Mouse (Mus musculus) right cerebral cortex, adult 2 months (tissue): ENCODE measurements at regions not wholly inside any gene's neighbourhood (a gene's known extent, or its start where the extent isn't known, plus 50 kb on each side); places are given as distances from the start of the nearest gene placed in this dataset.
A peak's percentile ranks its signal among the peaks of the same experiment; 100 is the strongest.

ENCODE experiments used
- DNase-seq, 2 experiments: peaks; one replicate each; pipeline ENCODE4 v3.0.0; 2021 to 2022; ENCODE audit warnings: low spot score in 2 of 2

DNA sequence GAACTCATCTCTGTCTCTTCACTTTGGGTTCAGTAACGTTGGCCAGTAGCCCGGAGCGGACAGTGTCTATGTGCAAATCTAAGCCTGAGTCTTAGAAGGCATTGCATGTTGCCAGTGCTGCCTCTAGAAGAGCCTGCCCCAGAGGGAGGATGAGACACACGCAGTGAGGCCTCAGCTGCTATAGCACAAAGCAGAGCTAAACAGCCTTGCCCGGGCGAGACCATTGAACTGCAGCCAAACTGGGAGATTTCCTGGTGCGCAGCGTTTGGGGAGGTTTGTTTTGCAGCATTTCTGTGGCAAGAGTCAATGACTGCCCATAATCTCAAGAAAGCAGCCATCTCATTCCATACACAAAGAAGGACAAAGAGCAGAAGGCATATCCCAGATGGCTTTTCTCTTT lies 164.0 kb downstream of the 3100002H09Rik start:
- DNase-seq, result no peak

DNA sequence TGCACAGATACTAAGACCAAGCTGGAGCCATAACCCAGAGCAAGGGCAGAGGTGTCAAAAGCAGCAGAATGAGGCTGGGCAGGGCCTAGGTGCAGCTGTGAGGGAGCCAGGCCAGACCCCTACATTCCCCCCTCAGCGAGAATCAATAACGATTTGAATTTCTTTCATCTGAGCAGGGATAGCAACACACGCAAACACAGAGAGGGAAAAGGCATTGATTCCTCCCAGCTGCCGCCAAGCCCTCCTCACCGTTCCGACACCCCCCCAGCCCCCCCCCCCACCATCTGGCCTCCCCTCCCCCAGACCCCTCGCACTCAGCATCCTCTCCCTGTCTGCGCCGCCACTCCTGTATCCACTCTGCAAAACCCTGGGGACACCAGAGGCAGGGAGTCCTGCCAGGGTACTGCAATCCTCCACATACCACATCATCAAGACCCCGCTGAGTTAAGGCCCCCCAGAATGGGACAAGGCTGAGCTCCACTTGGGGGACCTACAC lies 166.9 kb downstream of the 3100002H09Rik start:
- DNase-seq, result no peak

DNA sequence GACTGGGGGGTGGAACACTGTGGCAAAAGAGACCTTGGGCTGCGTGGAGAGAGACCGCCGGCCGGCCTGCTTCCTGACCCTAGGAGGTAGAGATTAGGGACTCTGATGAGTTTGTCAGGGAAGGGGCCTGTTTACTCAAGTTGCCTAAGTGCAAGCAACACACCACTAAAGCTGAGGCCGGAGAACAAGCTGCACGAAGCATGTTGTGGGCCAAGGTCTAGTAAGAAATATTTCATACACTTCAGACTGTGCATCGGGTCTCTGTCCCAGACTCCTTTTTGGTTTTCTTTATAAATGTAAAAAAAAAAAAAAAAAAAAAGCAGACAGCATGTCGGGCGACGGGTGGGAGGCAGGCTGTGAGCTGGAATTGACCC lies 167.5 kb downstream of the 3100002H09Rik start:
- DNase-seq, result no peak

DNA sequence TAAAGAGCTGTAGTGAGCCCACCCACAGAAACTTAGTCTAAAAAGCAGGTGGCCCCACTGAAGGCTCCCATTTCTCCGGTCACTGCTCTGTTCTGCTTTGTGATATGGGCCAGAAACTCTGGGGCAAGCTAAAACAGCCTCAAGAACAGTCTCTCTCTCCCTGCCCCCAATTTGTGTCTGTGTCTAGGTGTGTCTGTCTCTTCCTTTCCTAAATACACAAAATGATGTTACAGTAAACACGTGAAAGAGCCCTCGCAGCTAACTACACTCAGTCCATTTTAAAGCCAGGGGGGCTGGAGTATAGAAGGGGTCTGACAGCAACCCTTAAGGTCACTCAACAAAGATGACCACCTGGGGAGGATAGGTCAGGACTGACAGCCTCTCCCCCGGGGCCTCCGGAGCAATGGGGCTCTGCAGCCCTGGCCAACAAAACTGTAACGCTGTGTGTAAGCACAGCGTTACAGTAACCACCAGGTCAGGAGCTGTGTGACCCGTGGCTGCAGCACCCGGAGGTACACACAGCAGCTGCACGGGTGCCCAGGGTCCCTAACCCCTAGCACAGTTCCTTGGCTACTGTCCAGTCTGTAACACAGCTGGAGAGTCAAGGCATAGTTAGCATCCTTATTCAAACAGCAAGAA lies 168.0 kb downstream of the 3100002H09Rik start:
- DNase-seq, result no peak

DNA sequence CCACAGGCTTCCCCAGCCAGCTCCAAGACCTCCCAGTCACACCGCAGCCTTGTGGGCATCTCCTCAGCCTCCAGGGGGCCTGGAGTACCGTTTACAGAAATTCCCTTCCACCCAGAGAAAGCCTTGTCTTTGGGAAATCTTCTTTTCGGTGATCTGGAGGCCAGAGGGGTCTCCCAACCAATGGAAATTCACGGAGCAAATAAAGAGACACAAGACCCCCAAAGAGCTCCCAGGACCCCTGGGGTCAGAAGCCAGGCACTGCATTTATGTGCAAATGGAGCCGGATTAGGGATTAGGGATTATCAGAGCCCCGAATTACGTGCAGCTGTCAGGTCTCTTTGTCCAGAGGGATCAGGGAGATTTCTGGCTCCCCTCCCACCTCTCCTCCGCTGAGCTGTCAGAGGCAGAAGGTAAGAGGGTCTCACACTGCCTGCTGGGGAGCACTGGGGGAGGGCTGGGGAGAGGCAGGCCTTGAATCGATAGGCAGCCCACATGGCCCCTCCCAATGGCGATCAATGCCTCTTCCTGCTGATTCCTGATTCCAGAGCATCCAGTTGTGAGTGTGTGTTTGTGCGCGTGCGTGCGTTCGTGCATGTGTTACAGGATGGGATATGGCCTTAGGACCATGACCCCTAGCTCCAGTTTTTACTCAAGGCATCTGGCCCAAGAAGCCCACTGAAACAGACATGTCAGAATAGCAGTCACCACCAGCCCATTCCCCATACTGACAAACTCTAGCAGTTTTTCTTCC lies 168.7 kb downstream of the 3100002H09Rik start:
- no peak for DNase-seq

DNA sequence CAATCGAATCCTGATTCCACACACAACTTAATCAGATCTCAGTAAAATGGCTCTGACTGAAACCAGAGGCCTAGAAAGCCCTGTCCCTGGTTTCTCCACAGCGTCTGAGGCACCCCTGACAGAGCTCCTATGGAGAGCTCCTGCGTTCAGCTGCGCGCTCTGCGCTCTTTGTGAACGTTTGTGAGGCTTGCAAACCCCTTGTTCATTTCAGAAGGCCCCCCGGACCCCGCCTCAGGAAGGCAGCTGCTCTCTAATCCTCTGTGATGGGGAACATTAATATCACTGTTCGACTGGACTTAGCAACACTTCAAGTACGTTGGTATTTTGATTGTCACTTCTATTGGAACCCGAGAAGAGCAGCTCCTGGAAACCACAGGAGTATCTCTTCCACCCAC lies 175.6 kb downstream of the 3100002H09Rik start:
- DNase-seq, result no peak

DNA sequence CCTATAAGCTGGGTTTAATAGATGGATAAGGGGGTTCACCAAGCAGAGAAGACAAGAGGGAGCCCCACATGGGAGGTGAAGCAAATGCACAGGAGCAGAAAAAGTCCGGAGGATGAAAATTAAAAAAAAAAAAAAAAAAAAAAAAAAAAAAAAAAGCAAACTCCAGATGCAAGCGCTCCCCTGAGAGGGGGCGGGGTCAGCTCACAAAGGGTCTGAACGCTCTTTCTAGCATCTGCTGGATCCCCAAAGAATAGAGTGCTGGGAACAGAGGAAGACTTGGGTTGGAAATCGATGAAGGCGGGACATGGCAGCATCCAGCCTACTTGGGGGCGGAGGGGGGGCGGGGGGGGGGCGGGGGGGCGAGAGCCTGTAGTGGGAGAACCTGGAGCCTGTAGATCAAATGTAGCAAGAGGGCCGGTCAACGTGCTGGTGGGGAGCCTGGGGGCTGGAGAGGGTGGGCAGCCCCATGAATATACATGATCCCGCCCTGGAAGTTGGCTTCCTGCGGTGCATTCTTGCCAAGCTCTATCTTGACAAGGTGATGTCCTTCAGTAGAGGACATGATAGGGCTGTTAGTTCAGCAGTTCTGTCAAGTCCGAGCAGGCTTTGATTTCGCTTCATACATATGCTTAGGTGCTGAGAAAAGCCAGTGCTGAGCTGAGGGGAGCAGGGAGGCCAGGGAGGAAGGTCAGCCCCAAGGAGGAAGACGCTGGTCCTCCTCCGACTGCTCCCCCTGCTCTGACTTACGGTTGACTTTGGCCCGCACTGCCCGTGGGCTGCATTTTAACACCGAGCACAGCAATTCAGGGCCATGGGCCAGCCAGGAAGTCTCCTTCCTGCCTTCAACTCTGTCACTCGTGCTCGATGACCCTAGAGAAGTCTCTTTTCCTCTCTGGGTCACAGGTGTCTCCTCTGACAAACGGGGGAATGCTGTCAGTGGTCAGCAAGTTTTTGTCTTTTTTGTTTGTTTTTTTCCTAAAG lies 176.3 kb downstream of the 3100002H09Rik start:
- no peak for DNase-seq

DNA sequence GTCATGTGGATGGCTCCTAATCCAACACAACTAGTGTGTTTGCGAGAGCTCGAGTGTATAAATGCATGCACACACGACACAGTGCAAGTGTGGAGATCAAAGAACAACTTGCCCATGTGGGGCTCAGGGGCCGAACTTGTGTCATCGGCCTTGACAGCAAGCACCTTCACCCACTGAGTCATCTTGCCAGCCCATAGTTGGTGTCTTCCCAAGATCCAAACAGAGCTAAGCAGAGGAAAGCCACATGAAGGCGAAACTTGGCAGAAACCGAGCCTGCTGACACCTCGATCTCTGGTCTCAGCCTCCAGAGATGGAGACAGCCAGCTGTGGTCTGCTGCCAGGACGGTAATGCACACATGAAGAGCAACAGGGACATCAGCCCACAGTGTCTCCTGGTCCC lies 177.1 kb downstream of the 3100002H09Rik start:
- no peak for DNase-seq

DNA sequence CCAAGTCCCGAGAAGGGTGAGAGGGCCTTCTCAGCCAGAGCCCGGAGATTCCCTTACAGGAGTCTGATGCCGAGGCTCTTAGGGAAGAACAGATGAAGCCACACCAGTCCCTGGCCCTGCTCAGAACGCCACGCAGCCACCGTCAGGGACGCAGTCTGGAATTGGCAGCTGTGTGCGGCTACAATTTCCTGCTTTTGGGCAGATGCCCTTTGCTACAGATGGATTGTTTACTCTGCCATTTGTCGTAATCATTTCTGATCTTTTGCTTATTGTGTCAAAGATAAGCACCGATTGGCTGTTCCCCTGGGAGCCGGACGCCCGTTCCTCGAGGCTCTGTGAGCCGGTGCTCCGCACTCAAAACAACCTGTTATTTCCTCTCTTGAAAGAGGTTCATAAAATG lies 179.4 kb downstream of the 3100002H09Rik start:
- no peak for DNase-seq

DNA sequence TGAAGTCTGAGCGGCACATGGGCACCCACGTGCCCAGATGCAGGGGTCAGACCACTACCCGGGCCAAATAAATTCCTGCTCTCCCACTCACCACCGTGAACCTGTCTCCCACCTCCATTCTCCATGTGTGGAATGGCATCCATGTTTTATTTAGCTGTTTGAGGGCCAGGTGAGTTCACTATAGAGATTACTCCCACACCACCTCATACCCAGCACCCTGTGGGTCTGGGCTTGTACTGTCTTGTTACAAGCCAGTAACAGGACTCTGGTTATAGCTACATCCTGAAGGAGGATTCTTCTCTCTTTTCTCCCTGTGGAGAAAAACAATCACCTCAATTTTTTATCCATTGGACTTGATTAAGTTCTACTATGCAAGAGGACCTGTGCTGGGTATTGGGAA lies 181.8 kb downstream of the 3100002H09Rik start:
- no peak for DNase-seq

DNA sequence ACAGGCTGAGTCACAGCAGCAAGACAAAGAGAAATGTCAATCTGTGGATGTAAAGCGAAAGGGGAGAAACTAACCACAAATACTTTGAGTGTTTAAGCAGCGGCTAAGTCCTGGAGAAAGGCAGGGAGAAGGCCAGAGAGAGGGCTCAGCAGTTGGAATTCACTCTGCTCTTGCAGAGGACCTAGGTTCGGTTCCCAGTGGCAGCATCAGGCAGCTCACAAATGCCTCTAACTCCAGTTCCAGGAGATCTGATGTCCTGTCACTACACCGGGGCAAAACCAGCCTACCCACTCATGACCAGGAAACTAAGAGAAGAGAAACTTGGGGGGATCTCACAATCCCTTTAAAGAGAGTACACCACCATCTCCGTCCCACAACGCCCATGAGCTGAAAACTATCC lies 188.2 kb downstream of the 3100002H09Rik start:
- no peak for DNase-seq

DNA sequence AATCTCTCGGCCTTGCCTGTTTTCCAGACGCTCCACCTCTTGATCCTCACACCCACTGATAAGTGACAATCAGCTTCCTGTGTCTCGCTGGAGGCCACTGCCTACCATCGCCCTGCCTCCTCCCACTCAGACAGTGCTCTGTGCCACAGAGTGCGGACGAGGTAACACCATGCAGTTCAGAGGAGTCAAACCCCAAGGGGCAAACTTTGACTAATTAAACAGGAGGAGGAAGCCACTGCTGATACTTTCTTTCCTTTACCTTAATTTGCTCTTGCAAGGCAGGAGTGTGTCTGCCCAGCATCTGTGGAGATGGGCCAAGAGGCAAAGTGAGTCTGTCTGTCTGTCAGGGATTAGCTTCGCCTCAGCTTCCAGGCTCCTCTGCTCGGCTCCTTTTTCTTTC lies 192.2 kb downstream of the 3100002H09Rik start:
- no peak for DNase-seq

DNA sequence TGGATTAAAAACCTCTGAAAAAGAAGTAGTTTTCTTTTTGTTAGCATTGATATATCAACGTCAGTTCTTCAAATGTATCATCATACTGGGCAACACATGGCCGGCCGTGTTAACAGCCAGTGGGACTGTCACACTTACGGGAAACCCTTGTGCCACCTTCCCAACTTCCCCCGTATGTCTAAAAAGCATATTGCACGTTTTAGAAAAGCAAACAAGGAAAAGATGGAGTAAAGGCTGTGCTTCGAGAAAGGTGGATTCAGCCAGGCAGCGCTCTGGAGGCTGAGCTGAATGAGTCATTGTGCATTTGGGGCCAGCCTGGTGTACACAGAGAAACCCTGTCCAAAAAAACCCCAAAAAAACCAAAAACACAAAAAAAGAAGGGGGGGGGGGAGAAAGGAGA lies 193.4 kb downstream of the 3100002H09Rik start:
- no peak for DNase-seq

DNA sequence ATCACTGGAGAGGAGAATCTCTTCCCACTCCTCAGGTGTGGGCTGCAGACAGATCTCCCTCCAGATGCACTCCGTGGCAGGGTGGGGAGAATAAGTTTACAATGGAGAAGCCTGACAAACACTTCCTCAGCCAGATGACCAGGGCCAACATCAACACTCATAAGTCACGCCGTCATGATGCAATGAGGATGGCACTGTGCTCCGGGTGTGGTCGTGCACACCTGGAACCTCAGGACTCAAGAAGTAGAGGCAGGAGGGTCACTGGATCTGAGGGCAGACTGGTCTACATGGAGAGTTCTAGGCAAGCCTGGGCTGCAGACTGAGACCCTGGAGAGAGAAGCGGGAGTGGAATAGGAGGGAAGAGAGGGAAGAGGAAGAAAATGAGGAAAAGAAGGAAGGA lies 194.3 kb downstream of the 3100002H09Rik start:
- no peak for DNase-seq

DNA sequence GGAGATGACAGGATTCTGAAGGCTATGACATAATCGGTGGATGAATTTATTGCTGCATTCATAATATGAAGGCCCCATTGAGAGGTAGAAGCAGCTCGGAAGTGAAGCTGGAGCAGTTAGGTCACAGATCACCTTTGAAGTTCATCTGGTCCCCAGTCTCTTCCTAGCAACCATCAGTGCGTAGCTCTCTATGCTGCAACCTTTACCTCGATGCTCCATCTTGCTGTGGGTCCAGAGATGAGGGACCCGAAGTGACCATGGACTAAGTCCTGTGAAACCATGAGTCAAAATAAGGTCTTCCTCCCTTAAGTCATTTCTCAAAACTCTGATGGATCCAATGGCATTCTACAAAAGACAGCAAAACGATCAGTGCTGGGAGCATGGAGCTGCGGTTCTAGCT lies 196.2 kb downstream of the 3100002H09Rik start:
- no peak for DNase-seq

DNA sequence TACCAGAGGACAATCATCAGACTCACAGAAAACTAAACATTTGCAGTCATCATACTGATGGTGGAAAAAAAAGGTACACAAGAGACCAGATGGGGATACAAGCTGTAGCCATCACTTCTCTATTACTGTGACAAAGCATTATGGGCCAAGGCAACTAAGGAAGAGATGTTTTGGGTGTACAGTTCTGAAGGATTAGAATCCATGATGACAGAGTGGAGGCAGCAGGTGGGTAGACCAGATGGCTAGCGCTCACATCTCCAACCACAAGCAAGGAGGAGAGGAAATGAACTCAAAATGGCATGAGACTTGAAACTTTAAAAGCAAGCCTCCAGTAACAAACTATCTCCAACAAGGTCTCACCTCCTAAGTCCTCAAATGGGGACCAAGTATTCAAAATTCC lies 201.3 kb downstream of the 3100002H09Rik start:
- no peak for DNase-seq

DNA sequence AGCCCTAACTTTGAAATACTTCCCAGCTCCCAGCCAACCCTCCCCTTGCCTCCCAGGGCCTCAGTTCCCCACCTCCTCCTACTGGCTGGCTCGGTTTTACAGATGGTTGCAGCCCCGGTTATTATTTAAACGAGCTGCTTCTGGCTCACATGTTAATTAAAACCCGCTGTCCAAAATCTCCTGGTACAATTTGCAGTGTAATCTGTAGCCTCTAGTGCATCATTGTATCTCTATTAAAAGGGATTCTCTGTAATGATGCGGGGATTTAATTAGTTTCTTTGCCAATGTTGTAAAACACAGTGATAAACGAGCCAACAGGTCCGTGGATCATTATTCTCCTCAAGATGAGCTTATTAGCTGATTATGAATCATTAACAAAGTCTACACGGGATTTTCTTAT lies 208.5 kb downstream of the 3100002H09Rik start:
- no peak for DNase-seq

DNA sequence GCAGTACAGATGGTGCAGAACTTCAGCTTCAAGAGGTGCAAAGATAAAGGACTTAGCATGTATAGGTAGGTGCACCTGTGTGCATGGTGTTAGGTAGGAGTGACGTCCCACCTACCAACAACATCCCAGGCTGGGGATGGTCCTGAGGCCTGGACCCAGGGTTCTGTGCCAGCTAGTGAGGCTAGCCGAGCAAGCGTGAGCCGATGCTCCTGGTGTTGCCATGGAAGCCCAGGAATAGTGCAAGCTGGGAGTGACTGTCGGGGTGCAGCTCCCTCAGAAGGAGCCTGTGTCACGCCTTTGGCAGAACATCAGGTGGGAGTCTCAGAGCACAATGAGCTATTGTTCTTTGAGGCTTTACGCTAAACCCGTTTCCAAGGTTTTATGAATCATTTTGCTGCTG lies 209.9 kb downstream of the 3100002H09Rik start:
- peak; percentile 76 to 79 for DNase-seq

DNA sequence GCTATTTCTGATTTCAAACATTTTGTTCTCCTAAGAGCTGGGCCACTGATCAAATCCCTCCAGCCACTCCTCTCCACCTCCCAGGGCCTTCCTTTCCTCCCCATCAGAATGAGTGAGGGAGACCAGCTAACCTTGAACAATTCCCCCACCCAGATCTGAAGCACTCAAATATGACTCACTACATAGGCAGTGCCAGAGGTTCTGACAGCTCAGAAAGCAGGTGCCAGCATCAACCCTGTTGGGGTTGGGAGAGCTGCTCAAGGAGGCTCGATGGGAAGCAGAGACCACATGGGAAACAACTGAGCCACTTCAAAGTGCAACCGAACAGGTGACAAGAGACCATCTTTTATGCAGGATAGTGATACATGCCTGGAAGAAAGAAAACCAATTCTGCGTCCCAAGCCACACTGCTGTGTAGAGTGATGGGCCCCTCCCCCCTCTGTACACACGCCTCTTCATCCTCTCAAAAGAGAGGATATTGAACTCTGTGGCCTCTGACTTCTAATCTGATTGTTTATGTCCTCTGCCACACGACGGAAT lies 210.4 kb downstream of the 3100002H09Rik start:
- no peak for DNase-seq

DNA sequence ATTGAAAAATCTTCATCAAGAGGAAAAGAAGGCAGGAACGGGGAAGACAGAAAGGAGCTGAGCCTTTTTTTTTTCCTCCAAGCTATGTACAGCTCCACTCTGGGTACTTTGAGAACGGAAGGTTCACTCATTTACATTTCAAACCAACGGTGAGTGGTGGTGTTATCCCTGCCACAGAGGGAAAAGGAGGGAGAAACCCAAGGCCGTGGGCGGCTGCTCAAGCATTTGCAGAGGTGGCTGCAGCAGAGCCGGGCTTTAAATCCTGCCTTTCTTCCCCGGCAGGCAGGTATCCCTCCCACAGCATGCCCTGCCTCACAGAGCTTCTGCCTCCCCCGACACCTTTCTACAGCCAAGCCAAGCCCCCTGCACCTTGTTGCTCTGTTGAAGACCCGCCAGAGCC lies 212.2 kb downstream of the 3100002H09Rik start:
- DNase-seq, result peak; percentile 65 to 77

DNA sequence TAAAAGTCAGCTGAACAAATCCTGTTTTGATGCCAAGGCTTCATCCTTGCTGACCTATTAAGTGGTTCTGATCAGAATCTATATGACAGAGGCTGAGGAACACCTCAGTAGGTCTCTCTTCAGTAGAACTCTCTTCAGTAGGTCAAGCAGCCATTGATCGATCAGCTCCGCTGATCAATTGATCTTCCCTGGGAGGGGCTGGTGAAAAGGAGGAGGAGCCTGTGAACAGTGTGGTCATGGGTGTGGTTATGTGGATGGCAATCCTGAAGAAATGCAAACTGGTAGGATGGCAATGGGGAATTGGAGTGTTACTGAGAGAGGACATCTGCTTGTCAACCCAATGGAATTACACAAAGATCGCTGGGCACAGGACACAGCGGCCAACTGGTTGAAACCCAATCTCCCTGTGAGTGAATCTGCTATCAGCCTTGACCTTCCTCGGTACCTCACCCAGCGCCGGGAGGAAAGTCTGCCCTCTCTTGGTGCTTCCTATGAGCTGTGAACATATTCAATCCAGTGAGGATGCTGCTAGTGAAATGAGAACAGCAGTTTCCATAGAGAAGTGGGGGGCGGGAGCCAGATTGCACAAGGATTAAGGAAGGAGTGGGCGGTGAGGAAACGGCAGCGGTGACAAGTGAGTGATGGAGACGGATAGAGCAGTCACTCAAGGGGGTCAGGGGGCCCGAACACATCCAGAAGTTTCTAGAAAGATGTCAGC lies 213.9 kb downstream of the 3100002H09Rik start:
- DNase-seq, result peak; percentile 52 to 57
